16 mouse cellular contexts compared by ENCODE assay signal in genomic region chr2:170336266-170336760, GRCm38 (mm10).
DNase-seq lines count a peak whose midpoint lies in the region; ATAC-seq and TF ChIP-seq lines count a peak whose summit lies in the region.
"Had no signal": no experiment of that assay in that cellular context is flagged by ENCODE, and none has a peak within 500 bp of the region (broad histone marks: within the 10 kb centered on the region; RNA-seq: fewer than 3 reads in every experiment).

No protein-coding gene starts in this region.

- TF ChIP-seq CTCF in lung, postnatal 0 days (IDR thresholded peaks at IDR 0.05), result no peak

- TF ChIP-seq EP300 in lung, postnatal 0 days (IDR thresholded peaks at IDR 0.05), result no peak

- no peak overlapping the region for H3K4me3 ChIP-seq in lung, postnatal 0 days (ENCODE audit: low read depth, low read length)
- no peak overlapping the region for H3K4me3 ChIP-seq in heart, embryonic 15.5 days
- H3K4me3 ChIP-seq in hindbrain, embryonic 14.5 days (replicated peaks; ENCODE audit: low read length), result no peak overlapping the region
- H3K4me3 ChIP-seq: embryonic facial prominence, embryonic 10.5 days; intestine, embryonic 15.5 days; midbrain, embryonic 12.5 days had no signal

- no peaks in the 10 kb centered on the region for H3K27me3 ChIP-seq in lung, postnatal 0 days (replicated peaks; ENCODE audit: insufficient read depth, low read length)
- peaks cover 3% of the 10 kb centered on the region; the same call in 1 of the 2 replicates for H3K27me3 ChIP-seq in heart, embryonic 15.5 days
- H3K27me3 ChIP-seq in hindbrain, embryonic 14.5 days (ENCODE audit: control insufficient read depth, insufficient read depth, low read length), result no peaks in the 10 kb centered on the region
- H3K27me3 ChIP-seq: intestine, embryonic 15.5 days; midbrain, embryonic 12.5 days had no signal

- ATAC-seq in lung, postnatal 0 days, result peak; percentile 38
- peak; percentile 80 for ATAC-seq in granulocyte monocyte progenitor cell, adult 5-6 weeks (replicated peaks; ENCODE audit: poor library complexity, severe bottlenecking)
- ATAC-seq in heart, embryonic 15.5 days (replicated peaks; ENCODE audit: insufficient number of reproducible peaks, insufficient read depth, low FRiP score, low read depth), result peak; percentile 84
- peak; percentile 71 for ATAC-seq in megakaryocyte-erythroid progenitor cell, adult 5-6 weeks (replicated peaks; ENCODE audit: low FRiP score, low TSS enrichment, poor library complexity, severe bottlenecking)
- ATAC-seq in hindbrain, embryonic 14.5 days (ENCODE audit: low FRiP score), result no peak
- ATAC-seq: intestine, embryonic 15.5 days had no signal

- no peak overlapping the region for H3K9ac ChIP-seq in lung, postnatal 0 days (replicated peaks; ENCODE audit: low read depth)
- no peak overlapping the region for H3K9ac ChIP-seq in heart, embryonic 15.5 days
- H3K9ac ChIP-seq in hindbrain, embryonic 14.5 days, result no peak overlapping the region
- H3K9ac ChIP-seq: intestine, embryonic 15.5 days; liver, embryonic 14.5 days; midbrain, embryonic 12.5 days had no signal

- 35% methylated on average over 9 of the region's 9 CpGs for WGBS in lung, postnatal 0 days
- 25% methylated on average over 9 of the region's 9 CpGs for WGBS in heart, embryonic 15.5 days
- 78% methylated on average over 9 of the region's 9 CpGs for WGBS in hindbrain, embryonic 14.5 days

- DNase-seq in lung, postnatal 0 days (ENCODE audit: low spot score), result no peak
- DNase-seq in lung, postnatal 4 days, result no peak
- no peak for DNase-seq in layer of hippocampus, postnatal 14 days (ENCODE audit: low spot score in 2 of 2)
- DNase-seq in hindbrain, embryonic 14.5 days (ENCODE audit: low spot score), result no peak
- DNase-seq in frontal cortex, postnatal 36 days (ENCODE audit: low spot score in 2 of 2), result no peak
- DNase-seq: adrenal gland, postnatal 14 days; layer of hippocampus, adult 9-11 months had no signal

- H3K36me3 ChIP-seq in lung, postnatal 0 days (ENCODE audit: insufficient read depth, low read length), result no peaks in the 10 kb centered on the region
- H3K36me3 ChIP-seq in heart, embryonic 15.5 days, result no peaks in the 10 kb centered on the region
- no peaks in the 10 kb centered on the region for H3K36me3 ChIP-seq in hindbrain, embryonic 14.5 days (replicated peaks; ENCODE audit: control insufficient read depth, insufficient read depth)
- H3K36me3 ChIP-seq: embryonic facial prominence, embryonic 10.5 days; G1E; intestine, embryonic 15.5 days; midbrain, embryonic 12.5 days had no signal

- H3K9me3 ChIP-seq in lung, postnatal 0 days (ENCODE audit: low read length), result no peaks in the 10 kb centered on the region
- no peaks in the 10 kb centered on the region for H3K9me3 ChIP-seq in heart, embryonic 15.5 days (replicated peaks)
- H3K9me3 ChIP-seq in hindbrain, embryonic 14.5 days (ENCODE audit: control insufficient read depth, low read length), result no peaks in the 10 kb centered on the region
- H3K9me3 ChIP-seq: embryonic facial prominence, embryonic 10.5 days; intestine, embryonic 15.5 days; midbrain, embryonic 12.5 days had no signal

- H3K4me2 ChIP-seq in lung, postnatal 0 days (replicated peaks; ENCODE audit: low read depth, low read length), result no peak overlapping the region
- peak overlapping the region; percentile 32 for H3K4me2 ChIP-seq in heart, embryonic 15.5 days
- H3K4me2 ChIP-seq in hindbrain, embryonic 14.5 days (replicated peaks), result no peak overlapping the region
- H3K4me2 ChIP-seq: intestine, embryonic 15.5 days; midbrain, embryonic 12.5 days had no signal

- H3K27ac ChIP-seq in lung, postnatal 0 days (ENCODE audit: low read length), result no peak overlapping the region
- 0 out of 2 replicates have a peak overlapping the region, but pooled peaks have one; percentile 21 for H3K27ac ChIP-seq in heart, embryonic 15.5 days
- no peak overlapping the region for H3K27ac ChIP-seq in hindbrain, embryonic 14.5 days
- H3K27ac ChIP-seq: embryonic facial prominence, embryonic 10.5 days; intestine, embryonic 15.5 days; kidney, postnatal 0 days; liver, embryonic 14.5 days; midbrain, embryonic 12.5 days had no signal

- H3K4me1 ChIP-seq in lung, postnatal 0 days (ENCODE audit: insufficient read depth, low read depth, low read length), result no peaks in the 10 kb centered on the region
- H3K4me1 ChIP-seq in heart, embryonic 15.5 days (replicated peaks), result peaks cover 15% of the 10 kb centered on the region
- no peaks in the 10 kb centered on the region for H3K4me1 ChIP-seq in hindbrain, embryonic 14.5 days (replicated peaks; ENCODE audit: control insufficient read depth, insufficient read depth, low read length)
- H3K4me1 ChIP-seq: midbrain, embryonic 12.5 days had no signal
